Mouse (Mus musculus): Measurements from ENCODE around the gene Gnao1.

Gnao1 gene

DNA sequence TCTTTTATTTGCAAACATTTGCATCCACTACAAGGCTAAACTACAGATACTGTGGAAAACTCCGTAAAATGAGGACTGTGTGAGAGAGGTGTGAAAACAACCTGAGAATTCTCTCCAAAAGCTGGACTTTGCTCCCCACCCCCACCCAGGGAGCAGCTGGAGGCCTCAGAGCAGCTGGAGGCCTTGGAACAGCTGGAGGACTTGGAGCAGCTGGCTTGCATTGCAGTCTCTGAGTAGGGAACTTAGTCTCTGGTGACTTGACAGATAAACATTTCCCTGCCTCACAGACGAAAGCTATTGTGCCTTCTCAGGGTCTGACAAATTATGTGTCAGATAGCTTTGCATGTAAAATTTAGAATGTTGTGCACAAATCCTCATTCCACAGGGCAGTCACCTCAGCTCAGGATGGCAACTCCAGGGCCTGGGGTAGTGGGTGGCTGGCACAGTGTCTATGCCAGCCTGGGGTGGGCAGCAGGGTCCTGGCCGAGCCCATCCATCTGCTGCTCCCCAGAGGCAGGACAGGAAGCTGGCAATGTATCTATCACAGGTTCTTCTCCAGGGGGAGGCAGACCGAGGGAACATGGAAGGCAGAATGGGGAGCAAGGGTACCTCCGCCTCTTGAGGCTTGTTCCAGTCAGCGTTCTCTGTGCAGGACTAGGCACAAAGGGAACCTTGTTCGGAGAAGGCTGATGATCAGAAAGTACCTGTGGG, 87.2 kb downstream of the Gnao1 start:
- CTCF ChIA-PET: no interaction called here

DNA sequence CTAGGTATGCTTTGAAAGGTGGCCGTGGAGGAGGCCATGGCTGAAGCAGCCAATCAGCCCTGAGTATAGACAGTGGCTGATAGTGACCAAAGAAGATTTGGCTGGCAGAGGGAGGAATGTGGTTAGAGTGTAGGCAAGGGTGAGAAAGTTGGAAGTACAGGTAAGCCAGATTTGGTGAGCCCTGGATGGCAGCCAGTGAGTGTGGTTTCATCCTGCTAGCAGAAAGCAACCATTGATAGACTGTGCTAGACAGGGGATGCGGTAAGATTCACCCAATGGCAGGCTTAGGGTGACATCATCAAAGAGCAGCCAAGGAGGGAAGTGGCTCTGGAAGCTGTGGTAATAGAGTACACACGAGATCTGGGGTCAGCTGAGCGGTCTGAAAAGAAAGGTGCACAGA, 88.8 kb downstream of the Gnao1 start:
- CTCF ChIA-PET: no interaction called here

DNA sequence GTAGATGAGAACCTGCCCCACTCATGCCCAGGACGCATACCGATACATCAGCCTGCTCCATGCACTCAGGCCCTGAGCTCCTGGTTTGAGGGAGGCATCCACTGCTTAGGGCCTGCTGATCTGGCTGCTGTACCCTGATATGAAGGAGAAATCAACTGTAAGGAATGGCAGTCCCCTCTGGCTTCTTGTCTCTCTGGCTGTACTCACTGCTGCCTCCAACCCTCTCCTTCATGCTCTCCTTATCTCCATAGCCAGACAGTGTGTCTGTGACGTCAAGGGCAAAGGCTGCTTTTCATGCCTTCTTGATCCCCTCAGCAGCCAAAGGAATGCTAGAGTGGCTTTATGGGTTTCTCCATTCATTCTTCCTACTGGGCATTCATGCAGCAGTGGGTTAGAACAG, 92.3 kb downstream of the Gnao1 start:
- CTCF ChIA-PET: no interaction called here

DNA sequence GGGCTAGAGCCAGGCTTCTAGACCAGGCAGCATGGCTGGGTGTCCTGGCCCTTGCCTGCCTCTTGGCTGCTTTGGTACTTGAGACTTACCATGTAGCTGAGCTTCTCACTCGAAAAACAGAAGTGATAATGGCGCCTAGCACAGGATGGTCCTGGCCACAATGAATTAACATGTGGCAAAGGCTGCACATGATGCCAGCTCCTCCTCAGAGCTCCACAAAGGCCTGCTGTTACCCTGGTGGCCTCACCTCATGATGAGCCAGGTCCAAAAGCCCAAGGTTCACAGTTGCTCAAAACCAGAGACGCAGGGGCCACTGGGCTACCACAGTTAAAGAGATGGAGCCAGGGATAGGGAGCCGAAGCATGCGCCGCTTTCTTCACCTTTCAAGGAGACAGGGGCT, 97.2 kb downstream of the Gnao1 start:
- CTCF ChIA-PET: no interaction called here

DNA sequence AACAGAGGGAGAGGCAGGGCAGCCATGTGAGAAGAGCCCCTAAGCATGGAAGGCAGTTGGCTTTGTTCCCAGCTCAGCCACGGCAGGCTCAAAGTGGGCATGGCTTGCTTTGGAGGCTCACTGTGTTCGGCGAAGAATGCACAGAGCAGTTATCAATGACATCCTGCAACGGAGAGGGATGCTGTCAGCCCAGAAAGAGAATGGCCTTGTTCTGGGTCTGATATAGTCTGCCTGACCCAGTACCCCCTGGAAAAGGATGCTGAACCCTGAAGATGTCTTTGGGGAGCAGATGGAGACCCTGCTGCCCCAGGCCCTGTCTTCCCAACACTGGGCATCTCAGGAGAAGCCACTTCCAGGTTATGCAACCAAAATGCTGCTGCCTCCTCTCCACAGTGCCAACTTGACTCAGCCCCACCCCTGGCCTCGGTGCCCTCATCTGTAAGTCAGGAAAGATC, 98.2 kb downstream of the Gnao1 start:
- CTCF ChIA-PET: no interaction called here

DNA sequence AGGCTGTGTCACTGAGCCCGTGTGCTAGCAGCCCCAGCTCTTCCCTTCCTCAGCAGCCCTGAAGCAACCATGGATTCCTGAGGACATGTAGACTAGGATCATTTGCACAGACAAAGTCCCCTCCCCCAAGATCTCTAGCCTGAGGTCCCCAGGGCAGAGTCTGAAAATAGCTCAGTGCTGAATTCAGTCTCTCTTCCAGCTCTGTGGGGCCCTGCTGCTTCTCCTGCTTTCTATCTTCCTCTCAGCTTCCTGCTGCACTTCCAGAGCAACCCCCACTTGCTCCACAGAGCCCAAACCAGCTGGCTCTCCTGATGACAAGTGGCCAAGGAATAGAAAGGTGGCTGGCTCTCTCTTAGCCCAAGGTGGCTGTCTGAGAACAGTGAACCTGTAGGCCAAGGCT, 98.8 kb downstream of the Gnao1 start:
- CTCF ChIA-PET: no interaction called here

DNA sequence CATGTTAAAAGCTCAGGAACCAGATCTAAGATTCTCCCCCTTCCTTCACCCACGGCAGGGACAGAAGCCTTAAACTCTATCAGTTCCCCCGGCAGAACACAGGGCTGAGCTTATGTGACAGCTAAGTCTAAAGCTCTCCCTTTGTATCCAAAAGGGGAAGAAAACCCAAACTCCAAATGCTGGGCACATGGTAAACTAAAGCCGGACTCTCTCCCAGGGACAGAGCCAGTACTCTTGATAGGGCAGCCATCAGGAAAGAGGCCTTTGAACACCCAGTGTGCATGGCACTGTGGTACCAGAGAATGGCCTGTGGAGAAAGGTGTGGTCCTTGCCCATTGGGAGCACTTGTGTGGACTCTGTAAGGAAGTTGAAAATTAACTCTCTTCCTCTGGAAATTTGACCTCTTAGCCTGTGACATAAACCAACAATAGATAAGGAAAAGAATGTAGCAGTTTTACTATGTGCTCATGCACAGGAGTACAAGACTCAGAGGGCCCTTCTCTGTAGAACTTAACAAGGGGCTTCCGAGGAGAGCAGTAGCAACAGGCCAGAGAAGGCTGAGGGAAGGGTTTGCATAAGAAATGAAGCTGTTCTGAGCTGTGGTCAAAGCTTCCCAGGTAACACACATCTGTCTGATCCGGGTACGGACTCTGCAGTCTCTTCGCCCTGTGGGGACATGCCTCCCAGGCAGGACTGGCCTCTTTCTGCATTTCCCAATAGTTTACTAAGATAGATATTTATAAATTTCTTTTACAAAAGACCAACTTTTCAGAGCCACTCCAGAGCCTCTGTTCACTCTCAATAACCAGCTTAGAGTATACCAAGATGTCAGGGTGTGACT, 102.2 kb downstream of the Gnao1 start:
- CTCF ChIA-PET: no interaction called here

- CTCF ChIA-PET: no interaction called here
Observed at GRCm38 (mm10) chr8:93917859-93918421, 108.2 kb downstream of the Gnao1 start.

- CTCF ChIA-PET: no interaction called here
Observed at GRCm38 (mm10) chr8:93918580-93918979, 108.8 kb downstream of the Gnao1 start.

- CTCF ChIA-PET: no interaction called here
Observed at GRCm38 (mm10) chr8:93919422-93919821, 109.7 kb downstream of the Gnao1 start.

DNA sequence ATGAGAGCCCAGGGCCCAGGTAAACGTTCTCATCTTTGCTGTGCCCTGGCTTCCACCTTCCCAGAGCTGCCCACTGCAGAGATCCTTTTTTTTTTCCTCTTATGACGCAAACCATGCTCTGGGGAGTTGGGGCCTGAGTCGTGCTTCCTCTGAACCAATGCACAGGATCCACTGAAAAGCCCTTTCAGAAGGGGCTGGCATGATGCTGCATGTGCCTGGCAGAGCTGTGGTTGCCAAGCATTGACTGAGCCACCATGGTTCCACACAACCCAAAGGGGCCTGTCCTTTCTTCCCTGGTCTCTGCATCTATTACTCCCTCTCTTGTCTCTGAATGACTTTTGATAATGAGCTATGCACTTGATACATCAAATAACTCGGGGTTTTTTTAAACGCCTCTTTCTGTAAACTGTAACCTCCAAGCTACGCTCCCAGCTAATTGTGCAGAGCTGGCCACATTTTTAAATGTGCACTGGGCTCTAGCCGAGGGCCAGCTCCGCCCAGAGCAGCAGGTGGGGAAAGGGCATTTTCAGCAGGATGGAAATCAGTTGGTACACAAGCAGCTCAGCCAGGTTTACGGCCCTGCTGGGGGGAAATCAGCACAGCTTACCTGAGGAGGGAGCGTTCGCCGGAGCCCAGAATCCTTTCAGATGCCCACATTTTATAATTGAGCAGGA, 110.3 kb downstream of the Gnao1 start:
- CTCF ChIA-PET: no interaction called here

DNA sequence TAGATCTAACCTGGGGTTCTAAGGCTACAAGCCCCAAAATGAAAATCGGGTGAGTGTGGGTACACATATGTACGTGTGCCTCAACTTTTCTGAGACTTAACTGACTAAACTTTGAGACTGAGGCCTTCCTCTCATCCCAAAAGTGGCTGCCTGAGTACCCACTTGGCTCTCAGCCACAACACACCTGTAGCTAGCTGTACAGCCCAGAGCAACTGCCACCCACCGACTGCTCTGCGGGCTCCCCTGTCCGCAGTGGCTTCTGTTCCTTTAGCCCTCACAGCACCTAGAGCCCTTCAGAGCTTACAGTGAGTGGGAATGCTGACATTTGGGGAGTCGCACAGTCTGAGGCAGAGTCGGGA, 110.8 kb downstream of the Gnao1 start:
- CTCF ChIA-PET: no interaction called here

- CTCF ChIA-PET: no interaction called here
Observed at GRCm38 (mm10) chr8:93923897-93924334, 114.2 kb downstream of the Gnao1 start.

DNA sequence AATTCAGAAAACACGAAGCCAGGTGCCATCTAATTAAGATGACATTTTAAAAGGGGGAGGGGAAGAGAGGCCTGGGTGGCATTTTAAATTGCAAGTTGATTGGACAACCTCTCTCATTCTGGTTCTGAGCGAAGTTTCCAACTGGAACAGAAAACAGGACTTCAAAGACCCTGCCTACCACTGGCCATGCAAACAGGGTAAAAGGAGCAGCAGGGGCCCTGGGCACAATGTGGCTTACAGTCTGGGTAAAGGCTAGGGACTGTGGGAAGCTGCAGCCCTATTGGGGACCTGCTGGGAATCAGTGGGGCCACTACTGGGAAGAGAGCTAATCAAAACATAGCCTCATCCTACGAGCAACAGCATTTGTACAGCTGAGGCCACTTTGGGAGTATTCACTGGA, 115.7 kb downstream of the Gnao1 start:
- CTCF ChIA-PET: interaction anchor here (0.6 kb wide), 1 partner anchor 270 kb away, joined by 3 read pairs; no protein-coding TSS in a partner anchor

- CTCF ChIA-PET: no interaction called here
Observed at GRCm38 (mm10) chr8:93929233-93929632, 119.5 kb downstream of the Gnao1 start.

GRCm38 (mm10) chr8:93931336-93931735, 121.6 kb downstream of the Gnao1 start:
- CTCF ChIA-PET: no interaction called here

- CTCF ChIA-PET: no interaction called here
Observed at GRCm38 (mm10) chr8:93932873-93933272, 123.1 kb downstream of the Gnao1 start.

- CTCF ChIA-PET: no interaction called here
Observed at GRCm38 (mm10) chr8:93933288-93933687, 123.5 kb downstream of the Gnao1 start.

DNA sequence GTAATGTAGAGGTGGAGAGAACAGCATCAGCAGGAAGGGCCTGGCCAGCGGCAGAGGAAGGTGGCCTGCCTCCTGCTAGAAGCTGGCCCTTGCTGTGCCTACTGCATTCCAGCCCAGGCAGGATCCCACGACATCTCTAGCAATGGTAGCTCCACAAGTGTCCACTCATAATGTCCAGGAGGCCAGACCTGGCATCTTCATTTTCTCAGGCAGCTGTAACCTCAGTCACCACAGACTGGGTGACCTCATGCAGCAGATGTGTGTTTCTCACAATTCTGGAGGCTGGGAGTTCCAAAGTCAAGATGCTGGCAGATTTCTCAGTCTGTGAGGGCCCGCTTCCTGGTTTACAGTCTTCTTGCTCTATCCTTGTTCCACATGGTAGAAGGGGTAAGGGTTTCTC, 128.4 kb downstream of the Gnao1 start:
- CTCF ChIA-PET: no interaction called here

- CTCF ChIA-PET: no interaction called here
Observed at GRCm38 (mm10) chr8:93940542-93941423, 131.0 kb downstream of the Gnao1 start.

DNA sequence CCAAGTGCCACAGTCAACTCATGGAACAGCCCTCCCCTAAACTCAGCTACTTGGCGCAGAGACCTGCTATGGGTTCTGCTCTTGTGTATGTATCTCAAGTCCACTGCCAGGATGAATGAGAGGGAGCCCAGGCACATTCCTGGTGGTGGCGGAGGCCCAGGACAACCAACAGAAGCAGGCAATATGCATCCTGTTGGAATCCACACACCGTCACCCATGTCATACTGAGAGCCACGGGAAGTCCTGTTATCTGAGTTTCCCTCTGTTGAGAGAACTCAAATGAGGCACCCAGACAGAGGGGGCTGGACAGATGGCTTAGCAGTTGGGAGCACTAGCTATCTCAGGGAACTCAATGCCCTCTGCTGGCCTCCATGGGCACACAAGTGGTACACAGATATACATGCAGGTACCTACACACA, 131.9 kb downstream of the Gnao1 start:
- CTCF ChIA-PET: no interaction called here

DNA sequence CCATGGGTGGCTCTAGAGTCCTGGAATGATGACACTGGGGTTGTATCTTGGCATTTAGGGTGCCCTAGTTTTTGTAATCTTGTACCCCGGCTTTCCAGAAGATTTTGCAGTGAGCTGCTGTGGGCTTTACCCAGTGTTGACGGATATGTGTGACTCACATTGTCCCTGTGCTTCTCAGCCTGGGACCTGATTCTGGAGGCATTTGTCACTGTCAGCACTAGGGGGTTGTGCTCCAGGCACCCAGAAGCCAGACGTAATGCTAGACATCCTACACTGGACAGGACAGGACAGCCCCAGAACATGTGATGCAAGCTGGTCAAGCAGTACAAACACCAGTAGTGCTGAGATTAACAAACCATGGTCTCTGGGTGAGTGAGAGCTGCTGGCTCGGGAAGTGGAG, 136.0 kb downstream of the Gnao1 start:
- CTCF ChIA-PET: no interaction called here

Measured in spleen, embryonic (tissue).